Mouse (Mus musculus) MEL (cell line): ENCODE data around the gene Selenoh.

Source experiments
- CHD1 ChIP-seq: IDR thresholded peaks from 2 replicates; pipeline ENCODE4 v1.6.1; 2012; ENCODE audit warnings: low read depth, mild to moderate bottlenecking, inconsistent platforms, low read length, improper control_type of control experiment
- CHD2 ChIP-seq: IDR thresholded peaks from 2 replicates; pipeline ENCODE4 v1.6.1; 2011; ENCODE audit warnings: low read length, improper control_type of control experiment
- CTCF ChIP-seq, 3 experiments: IDR thresholded peaks in 2 of 3; conservative IDR thresholded peaks in 1 of 3; 2 replicates each; pipeline ENCODE4 v1.5.1; 2011 to 2012; ENCODE audit warnings: low read length in 3 of 3, low read depth in 2 of 3, mild to moderate bottlenecking in 2 of 3, improper control_type of control experiment in 1 of 3, inconsistent platforms in 1 of 3, mixed read lengths in 1 of 3, moderate library complexity in 1 of 3; ENCODE audit not compliant: control insufficient read depth in 1 of 3, insufficient read depth in 1 of 3, poor library complexity in 1 of 3, severe bottlenecking in 1 of 3
- EP300 ChIP-seq, 2 experiments: IDR thresholded peaks; 2 replicates each; pipeline ENCODE4 v1.6.1; 2011; ENCODE audit warnings: improper control_type of control experiment in 2 of 2, low read length in 2 of 2, low read depth in 1 of 2, mild to moderate bottlenecking in 1 of 2
- GATA1 ChIP-seq: IDR thresholded peaks from 2 replicates; pipeline ENCODE4 v1.6.1; 2011; ENCODE audit warnings: low read depth, low read length, improper control_type of control experiment
- KAT2A ChIP-seq: conservative IDR thresholded peaks from 2 replicates; pipeline ENCODE4 v1.6.1; 2012; ENCODE audit warnings: low read depth, low read length, improper control_type of control experiment, inconsistent platforms
- MEF2A ChIP-seq: IDR thresholded peaks from 2 replicates; pipeline ENCODE4 v1.6.1; 2014; ENCODE audit warnings: low read depth, mild to moderate bottlenecking, inconsistent platforms, low read length, improper control_type of control experiment; ENCODE audit not compliant: poor library complexity, insufficient replicate concordance, severe bottlenecking; ENCODE audit errors: extremely low read depth
- POLR2A ChIP-seq, 2 experiments: IDR thresholded peaks; 2 replicates each; pipeline ENCODE4 v1.6.1; 2011 to 2012; ENCODE audit warnings: low read length in 2 of 2, mild to moderate bottlenecking in 2 of 2, control low read depth in 1 of 2, improper control_type of control experiment in 1 of 2, low read depth in 1 of 2, moderate library complexity in 1 of 2; ENCODE audit not compliant: control insufficient read depth in 1 of 2, insufficient read depth in 1 of 2, poor library complexity in 1 of 2
- POLR2AphosphoS2 ChIP-seq: IDR thresholded peaks from 2 replicates; pipeline ENCODE4 v1.6.1; 2011; ENCODE audit warnings: low read length, improper control_type of control experiment
- USF2 ChIP-seq, 2 experiments: IDR thresholded peaks; 2 replicates each; pipeline ENCODE4 v1.6.1; 2011 to 2012; ENCODE audit warnings: improper control_type of control experiment in 2 of 2, low read length in 2 of 2, borderline replicate concordance in 1 of 2, inconsistent platforms in 1 of 2, low read depth in 1 of 2, mild to moderate bottlenecking in 1 of 2; ENCODE audit not compliant: insufficient read depth in 1 of 2
- ZC3H11A ChIP-seq: IDR thresholded peaks from 2 replicates; pipeline ENCODE4 v1.6.1; 2012; ENCODE audit warnings: low read depth, mild to moderate bottlenecking, inconsistent platforms, low read length, improper control_type of control experiment
- ZKSCAN1 ChIP-seq: IDR thresholded peaks from 2 replicates; pipeline ENCODE4 v1.6.1; 2012; ENCODE audit warnings: low read depth, mild to moderate bottlenecking, inconsistent platforms, low read length, improper control_type of control experiment, moderate library complexity

GRCm38 (mm10) chr2:84623428-84624119, 47.0 kb downstream of the Selenoh start:
- no peak for TF ChIP-seq ZC3H11A
- no peak for TF ChIP-seq CTCF (IDR thresholded peaks at IDR 0.05 in 2 of 3, conservative IDR thresholded peaks at IDR 0.05 in 1 of 3; ENCODE audit: control insufficient read depth in 1 of 3, insufficient read depth in 1 of 3, low read depth in 2 of 3, low read length in 3 of 3, poor library complexity in 1 of 3, severe bottlenecking in 1 of 3)
- no peak for TF ChIP-seq USF2 (IDR thresholded peaks at IDR 0.05; ENCODE audit: borderline replicate concordance in 1 of 2, insufficient read depth in 1 of 2, low read depth in 1 of 2, low read length in 2 of 2)
- TF ChIP-seq CHD1 = no peak
- TF ChIP-seq CHD2 = no peak
- no peak for TF ChIP-seq KAT2A
- no peak for TF ChIP-seq POLR2A (IDR thresholded peaks at IDR 0.05; ENCODE audit: control insufficient read depth in 1 of 2, insufficient read depth in 1 of 2, low read depth in 1 of 2, low read length in 2 of 2, poor library complexity in 1 of 2)
- TF ChIP-seq MEF2A = no peak
- no peak for TF ChIP-seq GATA1
- TF ChIP-seq POLR2AphosphoS2 = no peak
- no peak for TF ChIP-seq EP300 (IDR thresholded peaks at IDR 0.05; ENCODE audit: low read depth in 1 of 2, low read length in 2 of 2)
- no peak for TF ChIP-seq ZKSCAN1
